Mouse (Mus musculus): ENCODE results near the gene Fev.

GRCm38 (mm10) chr1:74843090-74843489 is 42.1 kb downstream of the Fev start:
- TF ChIP-seq CTCF (IDR thresholded peaks at IDR 0.05; ENCODE audit: extremely low read depth, insufficient read length, insufficient replicate concordance, low read depth, low read length) (no peak), POLR2A (IDR thresholded peaks at IDR 0.05; ENCODE audit: low read depth, low read length) (no peak)

All from small intestine, adult 2 months (tissue).